Mouse (Mus musculus) forebrain, postnatal 0 days (tissue): ENCODE measurements around the gene Arpc3. TPM values are rescaled to one million over a fixed set of nuclear protein-coding genes. Genes with fewer than 3 reads are reported as not detected.
A peak's percentile ranks its signal among the peaks of the same experiment; 100 is the strongest.

Experiments
- ATAC-seq: fragments of 200-750 bp; cut with Nextera tagmentation; 2 replicates; pipeline ENCODE4 v1.8.0; 2017; ENCODE audit warnings: mild to moderate bottlenecking, moderate library complexity
- DNase-seq: peaks from one replicate; pipeline ENCODE4 v3.0.0-alpha.2; 2015
- H3K27ac ChIP-seq: fragments of 300-500 bp; sonication (generic); 2 replicates; pipeline ENCODE4 v1.5.1; 2014; ENCODE audit warnings: low read depth, mild to moderate bottlenecking, antibody characterized with exemption, low read length, moderate library complexity, mixed read lengths
- H3K27me3 ChIP-seq: fragments of 300-500 bp; sonication (generic); 2 replicates; pipeline ENCODE4 v1.6.1; 2014; ENCODE audit warnings: mild to moderate bottlenecking, low read length, mixed read lengths; ENCODE audit not compliant: insufficient read depth
- H3K36me3 ChIP-seq: fragments of 300-500 bp; sonication (generic); 2 replicates; pipeline ENCODE4 v1.6.1; 2014; ENCODE audit warnings: mild to moderate bottlenecking, moderate library complexity; ENCODE audit not compliant: insufficient read depth
- H3K4me1 ChIP-seq: fragments of 300-500 bp; sonication (generic); 2 replicates; pipeline ENCODE4 v1.6.1; 2014; ENCODE audit warnings: antibody characterized with exemption; ENCODE audit not compliant: insufficient read depth
- H3K4me2 ChIP-seq: fragments of 300-500 bp; sonication (generic); 2 replicates; pipeline ENCODE4 v1.6.1; 2014; ENCODE audit warnings: low read depth, mild to moderate bottlenecking, moderate library complexity
- H3K4me3 ChIP-seq: fragments of 300-500 bp; sonication (generic); 2 replicates; pipeline ENCODE4 v1.5.1; 2014; ENCODE audit warnings: low read depth, low read length, mixed read lengths
- H3K9ac ChIP-seq: fragments of 300-500 bp; sonication (generic); 2 replicates; pipeline ENCODE4 v1.6.1; 2014; ENCODE audit warnings: mild to moderate bottlenecking
- H3K9me3 ChIP-seq: fragments of 300-500 bp; sonication (generic); 2 replicates; pipeline ENCODE4 v1.6.1; 2016; ENCODE audit warnings: low read length
- CTCF ChIP-seq: sonication (generic); IDR thresholded peaks from 2 replicates; pipeline ENCODE4 v1.5.1; 2016; ENCODE audit warnings: antibody characterized with exemption, control low read depth, low read depth
- WGBS: fragments of 180-500 bp; shearing (Covaris S2); extraction: QIAGEN DNeasy Blood & Tissue Kit; methylation state at CpG from one replicate; pipeline ENCODE4 v1.1.7; 2014; 5-methylcytosine and 5-hydroxymethylcytosine counted together
- polyA plus RNA-seq: library from polyadenylated mRNA; unstranded; fragments of >200 nt; fragmentation: Nextera tagmentation; extraction: Ambion mirVana; gene quantifications from 2 replicates; pipeline ENCODE4 v1.2.1, GENCODE M21; 2015
- total RNA-seq: library from RNA; depleted of rRNA; stranded (reverse); fragments of >200 nt; gene quantifications from 2 replicates; pipeline ENCODE4 v1.2.3, GENCODE M21; 2014; rRNA removed

Gene Arpc3
- 234 and 357 TPM in 2 replicates for total RNA-seq
- polyA plus RNA-seq: 171 and 225 TPM in 2 replicates

DNA sequence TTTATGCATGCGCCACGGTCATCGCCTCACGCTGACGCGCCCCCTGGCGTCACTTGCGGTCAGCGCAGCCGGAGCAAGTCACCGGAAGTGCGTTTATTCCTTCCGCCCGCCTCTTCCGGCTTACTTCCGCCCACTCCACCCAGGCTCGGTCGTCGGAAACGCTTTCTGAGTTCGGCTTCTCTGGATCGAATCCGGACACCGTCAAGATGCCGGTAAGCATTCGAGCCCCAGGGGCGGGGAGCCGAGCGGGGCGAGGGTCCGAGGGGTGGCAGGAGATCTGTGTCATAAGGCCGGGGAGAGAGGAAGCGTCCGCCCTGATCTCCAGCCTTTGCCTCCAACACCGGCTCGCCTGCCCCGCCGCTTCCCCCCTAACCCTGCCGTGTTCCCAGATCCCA lies at the start of gene Arpc3:
TSS of gene Arpc3 (plus strand) at position 93 of the 395 bp plus-strand sequence.
- Histone ChIP-seq H3K4me3 (peak within 1 kb of the TSS; percentile 85), H3K27me3 (no peaks in the 10 kb centered on the region), H3K4me2 (peak within 1 kb of the TSS; percentile 80), H3K9me3 (no peaks in the 10 kb centered on the region), H3K27ac (peak within 1 kb of the TSS; percentile 78), H3K9ac (peak within 1 kb of the TSS; percentile 84), H3K36me3 (peaks cover 4% of the 10 kb centered on the region; the same call in 1 of the 2 replicates), H3K4me1 (no peaks in the 10 kb centered on the region)
- peak; percentile 97 for DNase-seq
- WGBS: under 1% methylated on average over 39 of the region's 39 CpGs
- TF ChIP-seq CTCF: peak; percentile 91
- ATAC-seq: peak; percentile 96

DNA sequence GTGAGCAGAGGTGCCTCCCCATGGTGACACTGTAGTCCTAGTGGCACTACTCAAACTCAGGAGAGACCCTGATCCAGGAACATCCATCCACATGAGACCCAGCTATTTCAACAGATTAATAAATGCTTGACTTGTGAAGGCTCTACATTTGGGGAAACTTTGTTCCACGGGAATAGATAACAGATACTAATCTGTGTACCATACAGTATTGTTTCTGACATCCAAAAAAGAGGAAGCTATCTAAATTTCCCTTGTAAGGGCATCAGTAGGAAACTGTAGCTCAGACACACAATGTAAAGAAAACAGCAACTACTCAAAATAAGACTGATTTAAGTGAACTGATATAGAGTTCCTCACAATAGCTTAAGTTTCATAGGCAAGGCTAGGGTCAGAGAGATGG lies 48.8 kb upstream of the Arpc3 start:
- Histone ChIP-seq H3K4me3 (no peak overlapping the region), H3K27ac (no peak overlapping the region), H3K36me3 (no peaks in the 10 kb centered on the region), H3K4me1 (no peaks in the 10 kb centered on the region), H3K9me3 (no peaks in the 10 kb centered on the region), H3K4me2 (no peak overlapping the region), H3K9ac (no peak overlapping the region), H3K27me3 (no peaks in the 10 kb centered on the region)
- DNase-seq (no peak), ATAC-seq (no peak)
- 87% methylated on average over 1 of the region's 1 CpGs for WGBS
- TF ChIP-seq CTCF: no peak

DNA sequence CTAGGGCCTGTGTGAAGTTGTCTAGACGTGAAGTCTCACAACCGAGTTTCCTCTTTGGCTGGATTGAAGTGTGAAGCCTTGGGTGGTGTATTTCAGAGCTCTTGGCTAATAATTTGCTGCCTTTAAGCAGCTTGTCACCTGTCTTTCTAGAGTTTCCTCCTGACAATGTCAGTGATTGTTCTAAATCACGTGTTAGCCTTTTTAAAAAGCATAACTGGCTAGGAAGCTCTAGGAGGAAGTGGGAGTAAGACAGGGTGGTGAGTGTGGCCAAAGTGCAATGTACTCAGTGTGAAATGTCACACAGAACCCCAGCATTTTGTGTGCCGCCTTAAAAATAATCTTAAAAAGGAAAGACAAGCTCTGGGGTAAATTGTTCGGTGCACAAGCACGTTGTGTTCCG lies 47.9 kb upstream of the Arpc3 start:
- Histone ChIP-seq H3K4me3 (no peak overlapping the region), H3K4me1 (no peaks in the 10 kb centered on the region), H3K9ac (no peak overlapping the region), H3K27ac (no peak overlapping the region), H3K4me2 (no peak overlapping the region), H3K9me3 (no peaks in the 10 kb centered on the region), H3K27me3 (no peaks in the 10 kb centered on the region), H3K36me3 (no peaks in the 10 kb centered on the region)
- 41% methylated on average over 7 of the region's 7 CpGs for WGBS
- no peak for TF ChIP-seq CTCF
- ATAC-seq (no peak), DNase-seq (no peak)

DNA sequence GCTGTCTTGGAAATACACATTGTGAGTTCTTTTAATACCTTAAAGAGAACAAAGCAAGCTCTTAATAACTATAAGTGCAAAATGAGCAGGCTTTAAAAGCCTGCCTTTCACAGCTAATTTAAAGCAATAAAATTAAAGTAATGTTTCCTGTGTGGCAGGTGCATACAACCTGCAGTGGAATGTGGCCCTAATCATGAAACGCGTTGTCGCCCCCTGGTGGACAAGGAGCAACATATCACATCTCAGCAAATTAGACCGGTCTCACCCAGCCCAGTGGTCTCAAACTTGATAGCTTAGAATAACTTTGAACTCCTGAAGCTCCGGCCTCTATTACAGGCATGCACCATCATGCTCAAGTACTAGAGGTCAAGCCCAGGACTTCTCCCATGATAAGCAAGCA lies 47.4 kb upstream of the Arpc3 start:
- peak; percentile 67 for ATAC-seq
- WGBS: 6% methylated on average over 5 of the region's 5 CpGs
- no peaks in the 10 kb centered on the region for H3K27me3 ChIP-seq
- no peaks in the 10 kb centered on the region for H3K9me3 ChIP-seq
- H3K9ac ChIP-seq: no peak overlapping the region
- H3K4me2 ChIP-seq: no peak overlapping the region
- DNase-seq: peak; percentile 87
- no peaks in the 10 kb centered on the region for H3K4me1 ChIP-seq
- H3K4me3 ChIP-seq: no peak overlapping the region
- TF ChIP-seq CTCF: peak; percentile 89
- H3K27ac ChIP-seq: no peak overlapping the region
- no peaks in the 10 kb centered on the region for H3K36me3 ChIP-seq

DNA sequence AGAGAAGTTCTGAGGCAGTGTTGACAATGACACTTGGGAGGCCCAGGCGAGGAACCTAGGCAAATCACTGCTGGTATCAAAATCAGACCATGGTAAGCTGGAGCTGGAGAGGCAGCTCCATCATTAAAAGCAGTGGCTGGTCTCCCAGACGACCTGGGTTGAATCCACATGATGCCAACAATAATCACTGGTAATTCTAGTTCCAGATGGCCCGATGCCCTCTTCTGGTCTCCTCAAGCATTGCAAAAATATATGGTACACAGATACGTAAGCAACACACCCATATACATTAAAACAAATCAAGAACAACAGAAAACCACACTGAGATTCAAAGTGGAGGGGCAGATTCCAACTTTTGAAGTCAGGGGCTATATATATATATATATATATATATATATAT lies 45.9 kb upstream of the Arpc3 start:
- Histone ChIP-seq H3K4me3 (no peak overlapping the region), H3K27ac (no peak overlapping the region), H3K9me3 (no peaks in the 10 kb centered on the region), H3K27me3 (no peaks in the 10 kb centered on the region), H3K9ac (no peak overlapping the region), H3K36me3 (no peaks in the 10 kb centered on the region), H3K4me1 (no peaks in the 10 kb centered on the region), H3K4me2 (no peak overlapping the region)
- peak; percentile 27; the same call in 1 of the 2 replicates for TF ChIP-seq CTCF
- DNase-seq (no peak), ATAC-seq (no peak)
- 77% methylated on average over 4 of the region's 4 CpGs for WGBS

DNA sequence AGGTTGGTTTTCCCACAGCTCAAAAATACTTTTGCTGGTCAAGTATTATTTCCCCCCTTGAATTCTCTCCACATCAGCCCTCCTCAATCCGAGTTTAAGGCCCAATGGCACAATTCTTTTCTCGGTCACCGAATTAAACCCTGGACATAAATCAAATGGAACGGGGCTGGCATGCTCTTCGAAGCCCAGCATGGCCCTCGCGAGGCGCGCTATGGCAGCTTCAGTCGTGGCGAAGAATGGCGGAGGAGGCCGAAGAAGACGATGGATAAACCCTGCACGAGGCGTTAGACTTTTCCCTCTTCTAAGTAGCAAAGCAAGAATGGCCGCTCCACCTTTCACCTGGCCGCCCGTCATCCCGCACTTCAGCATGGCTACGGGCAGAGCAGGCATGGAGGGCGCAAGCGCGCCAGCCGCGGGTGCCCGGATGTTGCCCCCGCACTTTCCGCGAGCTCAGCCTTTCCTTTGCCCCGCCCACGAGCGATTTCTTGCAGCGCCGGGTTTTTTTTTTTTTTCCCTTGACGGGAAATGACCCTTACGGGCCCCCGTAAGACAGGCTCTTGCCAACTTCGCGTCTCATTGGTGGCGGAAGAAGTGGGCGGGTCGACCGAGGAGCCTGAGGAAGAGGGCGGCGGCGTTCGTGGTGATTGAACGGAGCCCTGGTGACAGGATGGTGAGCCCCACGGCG lies 37.7 kb upstream of the Arpc3 start, which contains the start of the genes Rad9b and Vps29:
TSS of gene Rad9b (minus strand) at position 427 of the 685 bp plus-strand sequence.
TSS of gene Vps29 (plus strand) at position 563 of the 685 bp plus-strand sequence.
- Histone ChIP-seq H3K27me3 (no peaks in the 10 kb centered on the region), H3K4me3 (peak within 1 kb of the TSS; percentile 98), H3K36me3 (0 out of 2 replicates have a peak, but pooled peaks cover 4% of the 10 kb centered on the region), H3K9ac (peak within 1 kb of the TSS; percentile 93), H3K4me2 (peak within 1 kb of the TSS; percentile 64), H3K27ac (peak within 1 kb of the TSS; percentile 86), H3K9me3 (no peaks in the 10 kb centered on the region), H3K4me1 (peaks cover 11% of the 10 kb centered on the region)
- ATAC-seq (peak; percentile 94), DNase-seq (peak; percentile 100)
- TF ChIP-seq CTCF: no peak
- 1% methylated on average over 51 of the region's 51 CpGs for WGBS

DNA sequence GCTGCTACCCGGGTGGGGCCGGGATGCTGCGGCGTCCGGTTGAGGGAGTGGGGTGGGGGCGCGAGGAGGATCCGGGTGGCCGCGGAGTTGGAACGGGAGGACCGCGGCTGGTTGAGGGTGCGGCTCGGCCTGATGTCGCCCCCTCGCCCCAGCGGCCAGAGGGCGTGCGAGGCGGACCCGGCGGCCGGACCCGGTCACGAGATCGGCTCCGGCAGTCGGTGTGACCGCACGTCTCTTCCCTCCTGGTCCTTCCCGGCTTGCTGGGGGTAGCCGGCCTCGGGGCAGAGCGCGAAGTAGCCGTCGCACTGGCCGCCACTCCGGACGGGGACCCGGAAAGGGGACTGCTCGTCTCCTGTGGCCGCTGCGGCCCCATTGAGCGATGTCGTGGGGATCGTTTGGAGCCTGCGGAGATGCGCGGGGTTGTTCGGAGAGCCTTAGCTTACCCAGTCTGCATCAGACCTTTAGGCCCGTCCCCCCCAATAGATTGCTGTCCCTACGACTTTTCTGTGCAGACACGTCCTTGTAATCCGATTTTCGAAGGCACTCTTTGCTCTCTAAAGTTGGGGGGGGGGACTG lies 37.1 kb upstream of the Arpc3 start:
- Histone ChIP-seq H3K4me2 (peak overlapping the region; percentile 64), H3K4me1 (peaks cover 11% of the 10 kb centered on the region), H3K36me3 (0 out of 2 replicates have a peak, but pooled peaks cover 4% of the 10 kb centered on the region), H3K27ac (peak overlapping the region; percentile 86), H3K9me3 (no peaks in the 10 kb centered on the region), H3K4me3 (peak overlapping the region; percentile 98), H3K27me3 (no peaks in the 10 kb centered on the region), H3K9ac (peak overlapping the region; percentile 93)
- WGBS: under 1% methylated on average over 54 of the region's 57 CpGs
- DNase-seq (no peak), ATAC-seq (peak; percentile 42)
- 0 out of 2 replicates have a peak, but pooled peaks have one; percentile 33 for TF ChIP-seq CTCF
